Mouse (Mus musculus) MEL (cell line): ENCODE results near the gene Slc12a4. TPM values are rescaled to one million over a fixed set of nuclear protein-coding genes. Genes with fewer than 3 reads are reported as not detected.

ENCODE experiments used
- DNase-seq: peaks from one replicate; pipeline ENCODE4 v3.0.0; 2011; ENCODE audit warnings: low read depth, low spot score
- H3K27ac ChIP-seq: 2 replicates; pipeline ENCODE4 v1.5.1; 2012; ENCODE audit warnings: low read depth, mild to moderate bottlenecking, control low read depth, low read length, moderate library complexity; ENCODE audit not compliant: control insufficient read depth
- H3K27me3 ChIP-seq, 2 experiments: fragments of 150-350 bp in 1 of 2; sonication (generic) in 1 of 2; 2 replicates each; pipeline ENCODE4 v1.6.1; 2012; ENCODE audit warnings: low read length in 2 of 2, mild to moderate bottlenecking in 2 of 2, improper control_type of control experiment in 1 of 2, moderate library complexity in 1 of 2; ENCODE audit not compliant: insufficient read depth in 2 of 2, control insufficient read depth in 1 of 2
- H3K36me3 ChIP-seq, 2 experiments: 2 replicates each; pipeline ENCODE4 v1.6.1; 2012 to 2014; ENCODE audit warnings: low read length in 2 of 2, improper control_type of control experiment in 1 of 2, inconsistent platforms in 1 of 2, mild to moderate bottlenecking in 1 of 2; ENCODE audit not compliant: insufficient read depth in 2 of 2, control insufficient read depth in 1 of 2
- H3K4me1 ChIP-seq, 2 experiments: fragments of 150-350 bp in 1 of 2; sonication (generic) in 1 of 2; 2 replicates each; pipeline ENCODE4 v1.6.1; 2012; ENCODE audit warnings: low read length in 2 of 2, improper control_type of control experiment in 1 of 2, mild to moderate bottlenecking in 1 of 2; ENCODE audit not compliant: insufficient read depth in 2 of 2, control insufficient read depth in 1 of 2
- H3K4me3 ChIP-seq, 2 experiments: fragments of 150-350 bp in 1 of 2; sonication (generic) in 1 of 2; 2 replicates each; pipeline ENCODE4 v1.5.1; 2012; ENCODE audit warnings: low read depth in 2 of 2, low read length in 2 of 2, mild to moderate bottlenecking in 2 of 2, moderate library complexity in 2 of 2, control low read depth in 1 of 2, improper control_type of control experiment in 1 of 2; ENCODE audit not compliant: control insufficient read depth in 1 of 2, insufficient read depth in 1 of 2
- H3K79me2 ChIP-seq: 2 replicates; pipeline ENCODE4 v1.6.1; 2012; ENCODE audit warnings: mild to moderate bottlenecking, low read length, moderate library complexity; ENCODE audit not compliant: control insufficient read depth, poor library complexity, insufficient read depth
- H3K9ac ChIP-seq: 2 replicates; pipeline ENCODE4 v1.6.1; 2012; ENCODE audit warnings: low read depth, mild to moderate bottlenecking, control low read depth, low read length, moderate library complexity; ENCODE audit not compliant: control insufficient read depth, poor library complexity, severe bottlenecking
- H3K9me3 ChIP-seq: fragments of 150-350 bp; sonication (generic); replicated peaks from 2 replicates; pipeline ENCODE4 v1.6.1; 2012; ENCODE audit warnings: mild to moderate bottlenecking, low read length, improper control_type of control experiment, moderate library complexity; ENCODE audit not compliant: insufficient read depth
- BHLHE40 ChIP-seq: IDR thresholded peaks from 2 replicates; pipeline ENCODE4 v1.6.1; 2012; ENCODE audit warnings: low read depth, mild to moderate bottlenecking, inconsistent platforms, low read length, improper control_type of control experiment, borderline replicate concordance
- CHD1 ChIP-seq: IDR thresholded peaks from 2 replicates; pipeline ENCODE4 v1.6.1; 2012; ENCODE audit warnings: low read depth, mild to moderate bottlenecking, inconsistent platforms, low read length, improper control_type of control experiment
- CHD2 ChIP-seq: IDR thresholded peaks from 2 replicates; pipeline ENCODE4 v1.6.1; 2011; ENCODE audit warnings: low read length, improper control_type of control experiment
- CTCF ChIP-seq, 3 experiments: IDR thresholded peaks in 2 of 3; conservative IDR thresholded peaks in 1 of 3; 2 replicates each; pipeline ENCODE4 v1.5.1; 2011 to 2012; ENCODE audit warnings: low read length in 3 of 3, low read depth in 2 of 3, mild to moderate bottlenecking in 2 of 3, improper control_type of control experiment in 1 of 3, inconsistent platforms in 1 of 3, mixed read lengths in 1 of 3, moderate library complexity in 1 of 3; ENCODE audit not compliant: control insufficient read depth in 1 of 3, insufficient read depth in 1 of 3, poor library complexity in 1 of 3, severe bottlenecking in 1 of 3
- E2F4 ChIP-seq: IDR thresholded peaks from 2 replicates; pipeline ENCODE4 v1.6.1; 2011; ENCODE audit warnings: low read depth, low read length, improper control_type of control experiment, borderline replicate concordance
- ELF1 ChIP-seq: IDR thresholded peaks from 2 replicates; pipeline ENCODE4 v1.6.1; 2014; ENCODE audit warnings: low read depth, mild to moderate bottlenecking, inconsistent platforms, low read length, improper control_type of control experiment, moderate library complexity
- EP300 ChIP-seq, 2 experiments: IDR thresholded peaks; 2 replicates each; pipeline ENCODE4 v1.6.1; 2011; ENCODE audit warnings: improper control_type of control experiment in 2 of 2, low read length in 2 of 2, low read depth in 1 of 2, mild to moderate bottlenecking in 1 of 2
- ETS1 ChIP-seq: IDR thresholded peaks from 2 replicates; pipeline ENCODE4 v1.6.1; 2012; ENCODE audit warnings: low read depth, mild to moderate bottlenecking, inconsistent platforms, low read length, improper control_type of control experiment, moderate library complexity
- GABPA ChIP-seq: IDR thresholded peaks from 2 replicates; pipeline ENCODE4 v1.6.1; 2012; ENCODE audit warnings: low read depth, mild to moderate bottlenecking, inconsistent platforms, low read length, improper control_type of control experiment, moderate library complexity
- GATA1 ChIP-seq: IDR thresholded peaks from 2 replicates; pipeline ENCODE4 v1.6.1; 2011; ENCODE audit warnings: low read depth, low read length, improper control_type of control experiment
- HCFC1 ChIP-seq: IDR thresholded peaks from 2 replicates; pipeline ENCODE4 v1.6.1; 2012; ENCODE audit warnings: low read depth, mild to moderate bottlenecking, inconsistent platforms, low read length, improper control_type of control experiment, moderate library complexity
- JUND ChIP-seq: IDR thresholded peaks from 2 replicates; pipeline ENCODE4 v1.6.1; 2011; ENCODE audit warnings: low read depth, mild to moderate bottlenecking, improper control_type of control experiment, low read length
- KAT2A ChIP-seq: conservative IDR thresholded peaks from 2 replicates; pipeline ENCODE4 v1.6.1; 2012; ENCODE audit warnings: low read depth, low read length, improper control_type of control experiment, inconsistent platforms
- MAX ChIP-seq: IDR thresholded peaks from 2 replicates; pipeline ENCODE4 v1.6.1; 2011; ENCODE audit warnings: low read length, improper control_type of control experiment
- MAZ ChIP-seq: IDR thresholded peaks from 2 replicates; pipeline ENCODE4 v1.6.1; 2012; ENCODE audit warnings: low read depth, mild to moderate bottlenecking, inconsistent platforms, low read length, improper control_type of control experiment
- MEF2A ChIP-seq: IDR thresholded peaks from 2 replicates; pipeline ENCODE4 v1.6.1; 2014; ENCODE audit warnings: low read depth, mild to moderate bottlenecking, inconsistent platforms, low read length, improper control_type of control experiment; ENCODE audit not compliant: poor library complexity, insufficient replicate concordance, severe bottlenecking; ENCODE audit errors: extremely low read depth
- MXI1 ChIP-seq: IDR thresholded peaks from 2 replicates; pipeline ENCODE4 v1.6.1; 2011; ENCODE audit warnings: mild to moderate bottlenecking, low read depth, low read length, improper control_type of control experiment
- MYB ChIP-seq: IDR thresholded peaks from 2 replicates; pipeline ENCODE4 v1.6.1; 2011; ENCODE audit warnings: mild to moderate bottlenecking, low read depth, low read length, improper control_type of control experiment
- MYC ChIP-seq: IDR thresholded peaks from 2 replicates; pipeline ENCODE4 v1.6.1; 2011; ENCODE audit warnings: low read depth, mild to moderate bottlenecking, low read length, improper control_type of control experiment, moderate library complexity
- NELFE ChIP-seq: IDR thresholded peaks from 2 replicates; pipeline ENCODE4 v1.6.1; 2011; ENCODE audit warnings: low read depth, low read length, improper control_type of control experiment
- POLR2A ChIP-seq, 2 experiments: IDR thresholded peaks; 2 replicates each; pipeline ENCODE4 v1.6.1; 2011 to 2012; ENCODE audit warnings: low read length in 2 of 2, mild to moderate bottlenecking in 2 of 2, control low read depth in 1 of 2, improper control_type of control experiment in 1 of 2, low read depth in 1 of 2, moderate library complexity in 1 of 2; ENCODE audit not compliant: control insufficient read depth in 1 of 2, insufficient read depth in 1 of 2, poor library complexity in 1 of 2
- POLR2AphosphoS2 ChIP-seq: IDR thresholded peaks from 2 replicates; pipeline ENCODE4 v1.6.1; 2011; ENCODE audit warnings: low read length, improper control_type of control experiment
- POLR2AphosphoS5 ChIP-seq: IDR thresholded peaks from 2 replicates; pipeline ENCODE4 v1.6.1; 2012; ENCODE audit warnings: low read depth, borderline replicate concordance, mild to moderate bottlenecking, inconsistent platforms, low read length, moderate library complexity, mixed read lengths
- RAD21 ChIP-seq: IDR thresholded peaks from 2 replicates; pipeline ENCODE4 v1.6.1; 2011; ENCODE audit warnings: mild to moderate bottlenecking, low read depth, low read length, improper control_type of control experiment
- SIN3A ChIP-seq: IDR thresholded peaks from 2 replicates; pipeline ENCODE4 v1.6.1; 2012; ENCODE audit warnings: low read length, improper control_type of control experiment, inconsistent platforms
- SMC3 ChIP-seq: IDR thresholded peaks from 2 replicates; pipeline ENCODE4 v1.6.1; 2011; ENCODE audit warnings: low read depth, low read length, improper control_type of control experiment
- TAL1 ChIP-seq: IDR thresholded peaks from 2 replicates; pipeline ENCODE4 v1.6.1; 2012; ENCODE audit warnings: mild to moderate bottlenecking, inconsistent platforms, low read length, moderate library complexity, mixed read lengths
- TBP ChIP-seq: IDR thresholded peaks from 2 replicates; pipeline ENCODE4 v1.8.0; 2011; ENCODE audit warnings: low read depth, low read length, improper control_type of control experiment
- TCF12 ChIP-seq: IDR thresholded peaks from 2 replicates; pipeline ENCODE4 v1.6.1; 2014; ENCODE audit warnings: low read depth, mild to moderate bottlenecking, inconsistent platforms, low read length, improper control_type of control experiment, moderate library complexity
- UBTF ChIP-seq: IDR thresholded peaks from 2 replicates; pipeline ENCODE4 v1.6.1; 2012; ENCODE audit warnings: low read depth, mild to moderate bottlenecking, inconsistent platforms, low read length, improper control_type of control experiment, moderate library complexity, borderline replicate concordance; ENCODE audit not compliant: insufficient read depth
- USF1 ChIP-seq: IDR thresholded peaks from 2 replicates; pipeline ENCODE4 v1.6.1; 2014; ENCODE audit warnings: low read depth, mild to moderate bottlenecking, inconsistent platforms, low read length, improper control_type of control experiment, moderate library complexity
- USF2 ChIP-seq, 2 experiments: IDR thresholded peaks; 2 replicates each; pipeline ENCODE4 v1.6.1; 2011 to 2012; ENCODE audit warnings: improper control_type of control experiment in 2 of 2, low read length in 2 of 2, borderline replicate concordance in 1 of 2, inconsistent platforms in 1 of 2, low read depth in 1 of 2, mild to moderate bottlenecking in 1 of 2; ENCODE audit not compliant: insufficient read depth in 1 of 2
- ZKSCAN1 ChIP-seq: IDR thresholded peaks from 2 replicates; pipeline ENCODE4 v1.6.1; 2012; ENCODE audit warnings: low read depth, mild to moderate bottlenecking, inconsistent platforms, low read length, improper control_type of control experiment, moderate library complexity
- ZMIZ1 ChIP-seq: IDR thresholded peaks from 2 replicates; pipeline ENCODE4 v1.6.1; 2012; ENCODE audit warnings: low read depth, mild to moderate bottlenecking, inconsistent platforms, low read length, improper control_type of control experiment, moderate library complexity
- ZNF384 ChIP-seq: IDR thresholded peaks from 2 replicates; pipeline ENCODE4 v1.6.1; 2012; ENCODE audit warnings: low read depth, mild to moderate bottlenecking, inconsistent platforms, low read length, improper control_type of control experiment
- polyA plus RNA-seq, 2 experiments: library from polyadenylated mRNA; stranded (reverse) in 1 of 2; unstranded in 1 of 2; fragments of >175 nt in 1 of 2; fragments of >200 nt in 1 of 2; gene quantifications; 2 replicates each; pipeline versions ENCODE4 v1.2.1 to v1.2.4; 2012; ENCODE audit warnings: low replicate concordance in 2 of 2, low read depth in 1 of 2; ENCODE audit not compliant: insufficient read length in 2 of 2, insufficient read depth in 1 of 2, missing spikeins in 1 of 2
- total RNA-seq: library from RNA; depleted of rRNA; stranded (reverse); fragments of 300-350 nt; gene quantifications from 2 replicates; pipeline ENCODE4 v1.2.3, GENCODE M21; 2012

The Slc12a4 gene
- total and polyA plus RNA-seq, 3 experiments: 25.6 to 32.3 TPM; not detected in 1

DNA sequence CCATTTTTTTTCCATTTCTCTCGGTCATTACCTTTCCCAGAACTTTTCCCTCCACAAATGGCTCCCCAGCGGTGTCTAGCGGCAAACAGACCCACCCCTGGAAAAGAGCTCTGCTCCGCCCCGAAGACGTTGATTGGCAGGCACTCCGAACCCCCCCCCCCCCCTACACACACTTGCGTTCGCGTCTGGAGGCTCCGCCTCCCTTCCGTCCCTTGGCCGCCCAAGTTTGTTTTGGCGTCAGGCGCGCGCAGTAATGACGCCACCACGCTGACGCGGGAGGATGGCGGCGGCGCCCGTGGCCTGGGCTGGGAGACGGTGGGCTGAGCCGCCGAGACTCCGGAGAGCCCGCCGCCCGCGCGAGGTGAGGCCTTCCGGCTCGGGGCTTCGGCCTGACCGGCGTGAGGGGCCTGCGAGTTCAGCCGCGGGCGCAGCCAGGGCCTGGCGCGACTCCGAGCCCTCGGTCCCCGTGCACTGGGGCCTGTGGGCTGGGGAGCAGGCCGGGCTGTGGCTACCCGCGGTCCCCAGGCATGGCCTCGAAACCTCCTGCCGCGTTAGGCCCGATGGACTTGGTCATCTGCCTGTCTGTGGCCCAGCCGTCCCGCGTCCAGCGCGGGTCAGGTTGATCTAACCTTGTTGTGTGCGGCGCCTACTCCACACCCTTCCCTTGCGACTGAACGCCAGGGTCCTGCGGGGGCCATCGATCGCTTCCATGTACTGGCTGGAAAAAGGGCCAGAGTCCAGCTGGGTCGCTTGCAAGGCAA lies 65.5 kb downstream of the Slc12a4 start, which contains the start of gene Pskh1:
Pskh1 (plus strand) TSS at position 262 of the 761 bp plus-strand sequence.
- Histone ChIP-seq H3K27ac (peak within 1 kb of the TSS; percentile 83), H3K4me1 (peaks cover 5 to 8% of the 10 kb centered on the region in 2 experiments), H3K9ac (peak within 1 kb of the TSS; percentile 96), H3K36me3 (peaks cover 0 to 6% of the 10 kb centered on the region in 2 experiments; a peak in 3 of 4 replicates), H3K79me2 (peaks cover 6% of the 10 kb centered on the region; the same call in 1 of the 2 replicates), H3K4me3 (peak within 1 kb of the TSS; percentile 67 to 94), H3K27me3 (no peaks in the 10 kb centered on the region), H3K9me3 (no peaks in the 10 kb centered on the region)
- DNase-seq: peak; percentile 96
- peak; percentile 91 for TF ChIP-seq MAZ
- peak; percentile 70; the same call in 1 of the 2 replicates for TF ChIP-seq ELF1
- no peak for TF ChIP-seq GATA1
- peak; percentile 48; the same call in 1 of the 2 replicates for TF ChIP-seq ETS1
- TF ChIP-seq GABPA: peak; percentile 81; the same call in 1 of the 2 replicates
- no peak; the same call in 1 of the 2 replicates for TF ChIP-seq POLR2AphosphoS2
- no peak for TF ChIP-seq CHD1
- TF ChIP-seq MYB: no peak
- peak; percentile 71; the same call in 1 of the 2 replicates for TF ChIP-seq ZMIZ1
- TF ChIP-seq RAD21: no peak
- no peak for TF ChIP-seq SMC3
- peak; percentile 20; the same call in 1 of the 2 replicates for TF ChIP-seq ZNF384
- TF ChIP-seq SIN3A: peak; percentile 90
- TF ChIP-seq NELFE: peak; percentile 79
- no peak for TF ChIP-seq MEF2A
- TF ChIP-seq CTCF (IDR thresholded peaks at IDR 0.05 in 2 of 3, conservative IDR thresholded peaks at IDR 0.05 in 1 of 3; ENCODE audit: control insufficient read depth in 1 of 3, insufficient read depth in 1 of 3, low read depth in 2 of 3, low read length in 3 of 3, poor library complexity in 1 of 3, severe bottlenecking in 1 of 3): no peak
- no peak for TF ChIP-seq EP300 (IDR thresholded peaks at IDR 0.05; ENCODE audit: low read depth in 1 of 2, low read length in 2 of 2)
- no peak for TF ChIP-seq E2F4
- no peak for TF ChIP-seq TAL1
- TF ChIP-seq MAX: 0 out of 2 replicates have a peak, but pooled peaks have one; percentile 45
- TF ChIP-seq TCF12: peak; percentile 74
- 0 out of 2 replicates have a peak, but pooled peaks have one; percentile 17 for TF ChIP-seq USF1
- 0 out of 2 replicates have a peak, but pooled peaks have one; percentile 43 for TF ChIP-seq UBTF
- TF ChIP-seq HCFC1: peak; percentile 90
- no peak for TF ChIP-seq MYC
- TF ChIP-seq POLR2A (IDR thresholded peaks at IDR 0.05; ENCODE audit: control insufficient read depth in 1 of 2, insufficient read depth in 1 of 2, low read depth in 1 of 2, low read length in 2 of 2, poor library complexity in 1 of 2): peak; percentile 65 to 68; a peak in 2 of 4 replicates
- TF ChIP-seq MXI1: no peak
- TF ChIP-seq BHLHE40: no peak
- TF ChIP-seq TBP: no peak
- no peak for TF ChIP-seq CHD2
- no peak for TF ChIP-seq USF2 (IDR thresholded peaks at IDR 0.05; ENCODE audit: borderline replicate concordance in 1 of 2, insufficient read depth in 1 of 2, low read depth in 1 of 2, low read length in 2 of 2)
- no peak for TF ChIP-seq JUND
- no peak for TF ChIP-seq POLR2AphosphoS5
- TF ChIP-seq KAT2A: peak; percentile 69; the same call in 1 of the 2 replicates
- TF ChIP-seq ZKSCAN1: no peak
